Mouse (Mus musculus) intestine, embryonic 15.5 days (tissue): ENCODE data around the gene Unc13a. TPM values are rescaled to one million over a fixed set of nuclear protein-coding genes. Genes with fewer than 3 reads are reported as not detected.

Experiments
- ATAC-seq: fragments of 200-750 bp; cut with Nextera tagmentation; 2 replicates; pipeline ENCODE4 v1.8.0; 2017; ENCODE audit warnings: moderate TSS enrichment, moderate library complexity
- H3K27ac ChIP-seq: fragments of 300-500 bp; sonication (generic); 2 replicates; pipeline ENCODE4 v1.5.1; 2015; ENCODE audit warnings: mild to moderate bottlenecking, inconsistent platforms
- H3K27me3 ChIP-seq: fragments of 300-500 bp; sonication (generic); replicated peaks from 2 replicates; pipeline ENCODE4 v1.6.1; 2015; ENCODE audit warnings: inconsistent platforms
- H3K36me3 ChIP-seq: fragments of 300-500 bp; sonication (generic); 2 replicates; pipeline ENCODE4 v1.6.1; 2015; ENCODE audit warnings: inconsistent platforms
- H3K4me1 ChIP-seq: fragments of 300-500 bp; sonication (generic); replicated peaks from 2 replicates; pipeline ENCODE4 v1.6.1; 2015; ENCODE audit warnings: inconsistent platforms
- H3K4me2 ChIP-seq: fragments of 300-500 bp; sonication (generic); replicated peaks from 2 replicates; pipeline ENCODE4 v1.6.1; 2015; ENCODE audit warnings: mild to moderate bottlenecking, inconsistent platforms
- H3K4me3 ChIP-seq: fragments of 300-500 bp; sonication (generic); replicated peaks from 2 replicates; pipeline ENCODE4 v1.5.1; 2015; ENCODE audit warnings: inconsistent platforms
- H3K9ac ChIP-seq: fragments of 300-500 bp; sonication (generic); 2 replicates; pipeline ENCODE4 v1.6.1; 2015; ENCODE audit warnings: inconsistent platforms
- H3K9me3 ChIP-seq: fragments of 300-500 bp; sonication (generic); 2 replicates; pipeline ENCODE4 v1.6.1; 2016; ENCODE audit warnings: inconsistent platforms
- WGBS: fragments of 180-500 bp; shearing (Covaris S2); methylation state at CpG from one replicate; pipeline ENCODE4 v1.1.7; 2015; 5-methylcytosine and 5-hydroxymethylcytosine counted together
- polyA plus RNA-seq: library from polyadenylated mRNA; unstranded; fragments of >200 nt; fragmentation: Nextera tagmentation; extraction: Ambion mirVana; gene quantifications from 2 replicates; pipeline ENCODE4 v1.2.1, GENCODE M21; 2015

Gene Unc13a
- polyA plus RNA-seq, 1 experiment from 2014 or later: 1.3 TPM

GRCm38 (mm10) chr8:71657816-71658215 is 13.7 kb downstream of the Unc13a start:
- H3K27ac ChIP-seq: no peak overlapping the region
- peaks cover 14% of the 10 kb centered on the region for H3K4me1 ChIP-seq
- ATAC-seq: no peak
- 0 out of 2 replicates have a peak overlapping the region, but pooled peaks have one; percentile 12 for H3K4me2 ChIP-seq
- H3K4me3 ChIP-seq: no peak overlapping the region
- peaks cover 70% of the 10 kb centered on the region for H3K27me3 ChIP-seq
- H3K9ac ChIP-seq: no peak overlapping the region
- no peaks in the 10 kb centered on the region for H3K9me3 ChIP-seq
- 22% methylated on average over 9 of the region's 9 CpGs for WGBS
- H3K36me3 ChIP-seq: no peaks in the 10 kb centered on the region

- H3K9ac ChIP-seq: no peak overlapping the region
- peak overlapping the region; percentile 14; the same call in 1 of the 2 replicates for H3K4me3 ChIP-seq
- peak; percentile 81 for ATAC-seq
- H3K4me2 ChIP-seq: peak overlapping the region; percentile 60
- peaks cover 14% of the 10 kb centered on the region for H3K4me1 ChIP-seq
- H3K27ac ChIP-seq: no peak overlapping the region
- no peaks in the 10 kb centered on the region for H3K36me3 ChIP-seq
- no peaks in the 10 kb centered on the region for H3K9me3 ChIP-seq
- peaks cover 58% of the 10 kb centered on the region for H3K27me3 ChIP-seq
- WGBS: under 1% methylated on average over 24 of the region's 24 CpGs
Measured at GRCm38 (mm10) chr8:71654600-71654999, 17.0 kb downstream of the Unc13a start.

GRCm38 (mm10) chr8:71645510-71645909 is 26.0 kb downstream of the Unc13a start:
- H3K9me3 ChIP-seq: no peaks in the 10 kb centered on the region

GRCm38 (mm10) chr8:71639318-71639717 is 32.2 kb downstream of the Unc13a start:
- ATAC-seq: no peak
- 85% methylated on average over 4 of the region's 4 CpGs for WGBS

More at GRCm38 (mm10) chr8:71645510-71645909, 26.0 kb downstream of the Unc13a start:
- Histone ChIP-seq H3K4me2 (no peak overlapping the region), H3K4me3 (no peak overlapping the region), H3K36me3 (no peaks in the 10 kb centered on the region), H3K27ac (no peak overlapping the region), H3K9ac (no peak overlapping the region), H3K27me3 (0 out of 2 replicates have a peak, but pooled peaks cover 2% of the 10 kb centered on the region), H3K4me1 (no peaks in the 10 kb centered on the region)
- no peak for ATAC-seq
- 77% methylated on average over 9 of the region's 9 CpGs for WGBS

GRCm38 (mm10) chr8:71638321-71638720 is 33.2 kb downstream of the Unc13a start:
- Histone ChIP-seq H3K4me3 (no peak overlapping the region), H3K27me3 (no peaks in the 10 kb centered on the region; the same call in 1 of the 2 replicates), H3K27ac (no peak overlapping the region), H3K9ac (no peak overlapping the region), H3K4me2 (no peak overlapping the region), H3K4me1 (peaks cover 13% of the 10 kb centered on the region; the same call in 1 of the 2 replicates), H3K9me3 (no peaks in the 10 kb centered on the region), H3K36me3 (no peaks in the 10 kb centered on the region)
- ATAC-seq: no peak
- WGBS: 69% methylated on average over 6 of the region's 6 CpGs

More at GRCm38 (mm10) chr8:71639318-71639717, 32.2 kb downstream of the Unc13a start:
- peaks cover 5% of the 10 kb centered on the region; the same call in 1 of the 2 replicates for H3K4me1 ChIP-seq
- H3K9me3 ChIP-seq: no peaks in the 10 kb centered on the region
- no peak overlapping the region for H3K4me2 ChIP-seq
- no peak overlapping the region for H3K9ac ChIP-seq
- no peak overlapping the region for H3K27ac ChIP-seq
- H3K27me3 ChIP-seq: no peaks in the 10 kb centered on the region; the same call in 1 of the 2 replicates
- H3K36me3 ChIP-seq: no peaks in the 10 kb centered on the region
- no peak overlapping the region for H3K4me3 ChIP-seq

- 68% methylated on average over 8 of the region's 8 CpGs for WGBS
- no peak for ATAC-seq
- H3K36me3 ChIP-seq: no peaks in the 10 kb centered on the region
- H3K9ac ChIP-seq: no peak overlapping the region
- no peaks in the 10 kb centered on the region; the same call in 1 of the 2 replicates for H3K27me3 ChIP-seq
- H3K27ac ChIP-seq: no peak overlapping the region
- no peak overlapping the region for H3K4me3 ChIP-seq
- H3K4me1 ChIP-seq: peaks cover 15% of the 10 kb centered on the region; the same call in 1 of the 2 replicates
- no peaks in the 10 kb centered on the region for H3K9me3 ChIP-seq
- no peak overlapping the region for H3K4me2 ChIP-seq
Measured at GRCm38 (mm10) chr8:71637149-71638095, 34.1 kb downstream of the Unc13a start.

GRCm38 (mm10) chr8:71633981-71634667 is 37.4 kb downstream of the Unc13a start:
- H3K27ac ChIP-seq: no peak overlapping the region
- H3K36me3 ChIP-seq: no peaks in the 10 kb centered on the region
- H3K4me3 ChIP-seq: peak overlapping the region; percentile 18
- peaks cover 27% of the 10 kb centered on the region for H3K4me1 ChIP-seq
- peak overlapping the region; percentile 55 for H3K4me2 ChIP-seq
- H3K9ac ChIP-seq: no peak overlapping the region
- ATAC-seq: peak; percentile 65
- H3K9me3 ChIP-seq: no peaks in the 10 kb centered on the region
- 2% methylated on average over 26 of the region's 26 CpGs for WGBS
- peaks cover 8% of the 10 kb centered on the region for H3K27me3 ChIP-seq

- Histone ChIP-seq H3K4me2 (peak overlapping the region; percentile 55), H3K9ac (no peak overlapping the region), H3K9me3 (no peaks in the 10 kb centered on the region), H3K4me3 (no peak overlapping the region), H3K4me1 (peaks cover 36% of the 10 kb centered on the region), H3K27me3 (peaks cover 8% of the 10 kb centered on the region), H3K27ac (no peak overlapping the region), H3K36me3 (no peaks in the 10 kb centered on the region)
- no peak for ATAC-seq
- 10% methylated on average over 18 of the region's 22 CpGs for WGBS
Measured at GRCm38 (mm10) chr8:71633164-71633563, 38.4 kb downstream of the Unc13a start.

- H3K4me3 ChIP-seq: no peak overlapping the region
- ATAC-seq: no peak
- H3K27ac ChIP-seq: no peak overlapping the region
- H3K9ac ChIP-seq: no peak overlapping the region
- no peaks in the 10 kb centered on the region for H3K9me3 ChIP-seq
- peaks cover 8% of the 10 kb centered on the region for H3K27me3 ChIP-seq
- peaks cover 47% of the 10 kb centered on the region for H3K4me1 ChIP-seq
- H3K36me3 ChIP-seq: no peaks in the 10 kb centered on the region
- H3K4me2 ChIP-seq: no peak overlapping the region
- 59% methylated on average over 2 of the region's 2 CpGs for WGBS
Measured at GRCm38 (mm10) chr8:71631897-71632296, 39.7 kb downstream of the Unc13a start.

- WGBS: 85% methylated on average over 6 of the region's 6 CpGs
- no peak for ATAC-seq
- Histone ChIP-seq H3K9ac (no peak overlapping the region), H3K4me2 (no peak overlapping the region), H3K27ac (no peak overlapping the region), H3K4me1 (peaks cover 47% of the 10 kb centered on the region), H3K36me3 (0 out of 2 replicates have a peak, but pooled peaks cover under 1% of the 10 kb centered on the region), H3K27me3 (peaks cover 8% of the 10 kb centered on the region), H3K4me3 (no peak overlapping the region), H3K9me3 (no peaks in the 10 kb centered on the region)
Measured at GRCm38 (mm10) chr8:71630761-71631160, 40.8 kb downstream of the Unc13a start.

GRCm38 (mm10) chr8:71629781-71630212 is 41.8 kb downstream of the Unc13a start:
- peak; percentile 44 for ATAC-seq
- peak overlapping the region; percentile 38; the same call in 1 of the 2 replicates for H3K27ac ChIP-seq

More at GRCm38 (mm10) chr8:71629781-71630212, 41.8 kb downstream of the Unc13a start:
- peaks cover 47% of the 10 kb centered on the region for H3K4me1 ChIP-seq
- peak overlapping the region; percentile 45 for H3K9ac ChIP-seq
- H3K4me2 ChIP-seq: peak overlapping the region; percentile 93
- H3K9me3 ChIP-seq: no peaks in the 10 kb centered on the region
- peaks cover 8% of the 10 kb centered on the region for H3K27me3 ChIP-seq
- H3K4me3 ChIP-seq: peak overlapping the region; percentile 56
- WGBS: 3% methylated on average over 25 of the region's 25 CpGs
- peaks cover 8% of the 10 kb centered on the region; the same call in 1 of the 2 replicates for H3K36me3 ChIP-seq
